In the genomic region with DNA sequence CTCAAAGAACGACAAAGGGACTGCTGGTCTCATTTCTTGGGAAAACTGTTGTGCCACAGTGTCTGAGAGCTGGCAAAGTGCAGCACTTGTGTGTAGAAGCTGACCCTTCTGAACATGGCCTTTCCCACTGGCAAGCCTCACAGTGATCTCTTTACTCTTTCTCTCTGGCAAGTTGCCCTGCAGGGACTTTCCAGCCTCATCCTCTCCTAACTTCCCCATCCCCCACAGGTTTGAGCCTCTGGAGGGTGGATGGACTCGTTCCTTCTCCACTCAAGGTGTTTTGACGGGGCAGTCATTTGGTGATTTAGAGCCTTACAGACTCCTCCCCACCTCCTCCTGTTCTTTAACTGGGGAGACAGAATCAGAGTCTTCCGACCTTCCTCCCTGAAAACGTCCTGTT, we compare ENCODE assay signal across 9 mouse cellular contexts. TPM values are rescaled to one million over a fixed set of nuclear protein-coding genes. Genes with fewer than 3 reads are reported as not detected.
DNase-seq lines count a peak whose midpoint lies in the region; ATAC-seq and TF ChIP-seq lines count a peak whose summit lies in the region.
"Had no signal": no experiment of that assay in that cellular context is flagged by ENCODE, and none has a peak within 500 bp of the region (broad histone marks: within the 10 kb centered on the region; RNA-seq: fewer than 3 reads in every experiment).

No protein-coding gene starts in this region.

- H3K27me3 ChIP-seq in limb, embryonic 13.5 days: peaks cover 36% of the 10 kb centered on the region
- peaks cover 12% of the 10 kb centered on the region for H3K27me3 ChIP-seq in stomach, embryonic 16.5 days (ENCODE audit: control insufficient read depth, insufficient read depth, low read length)

- H3K9me3 ChIP-seq in limb, embryonic 13.5 days: no peaks in the 10 kb centered on the region
- H3K9me3 ChIP-seq in stomach, embryonic 16.5 days (replicated peaks; ENCODE audit: control insufficient read depth, low read length): no peaks in the 10 kb centered on the region

- intact Hi-C loops in gastrocnemius, adult 2 months (cut with DNase I): no loop called here

- DNase-seq in gastrocnemius, adult 2 months: no peak
- DNase-seq in gastrocnemius, postnatal 4 days (ENCODE audit: low spot score in 2 of 2): no peak
- peak; percentile 34 to 43 for DNase-seq in right cerebral cortex, postnatal 10 days (ENCODE audit: low spot score in 2 of 2)
- DNase-seq in right cerebral cortex, postnatal 36 days (ENCODE audit: low spot score in 2 of 2): no peak
- DNase-seq in c-Kit-positive CD71-positive TER-119-positive erythroid progenitor cells, embryonic 14.5 days (ENCODE audit: low spot score): no peak
- DNase-seq in natural killer cell, adult 2 months (ENCODE audit: low spot score in 2 of 2): no peak

- peak overlapping the region; percentile 98 for H3K4me2 ChIP-seq in limb, embryonic 13.5 days (replicated peaks)
- peak overlapping the region; percentile 96 for H3K4me2 ChIP-seq in stomach, embryonic 16.5 days (ENCODE audit: low read depth, low read length)

- TF ChIP-seq CTCF in gastrocnemius, adult 2 months (IDR thresholded peaks at IDR 0.05): no peak

- no peaks in the 10 kb centered on the region for H3K36me3 ChIP-seq in limb, embryonic 13.5 days
- no peaks in the 10 kb centered on the region for H3K36me3 ChIP-seq in stomach, embryonic 16.5 days (ENCODE audit: control insufficient read depth, insufficient read depth, low read length)

- no peak overlapping the region for H3K27ac ChIP-seq in gastrocnemius, adult 2 months
- no peak overlapping the region for H3K27ac ChIP-seq in limb, embryonic 13.5 days
- no peak overlapping the region for H3K27ac ChIP-seq in stomach, embryonic 16.5 days (ENCODE audit: low read length)

- H3K4me3 ChIP-seq in gastrocnemius, adult 2 months: peak overlapping the region; percentile 73
- peak overlapping the region; percentile 70 for H3K4me3 ChIP-seq in limb, embryonic 13.5 days
- H3K4me3 ChIP-seq in stomach, embryonic 16.5 days (replicated peaks; ENCODE audit: low read length): peak overlapping the region; percentile 74

- WGBS in limb, embryonic 13.5 days: 16% methylated on average over 5 of the region's 5 CpGs
- 21% methylated on average over 5 of the region's 5 CpGs for WGBS in stomach, embryonic 16.5 days

- H3K4me1 ChIP-seq in limb, embryonic 13.5 days: peaks cover 5% of the 10 kb centered on the region
- H3K4me1 ChIP-seq in stomach, embryonic 16.5 days (ENCODE audit: control insufficient read depth, insufficient read depth, low read length): peaks cover 3% of the 10 kb centered on the region; the same call in 1 of the 2 replicates

- H3K9ac ChIP-seq in limb, embryonic 13.5 days: peak overlapping the region; percentile 71; the same call in 1 of the 2 replicates
- no peak overlapping the region for H3K9ac ChIP-seq in stomach, embryonic 16.5 days (ENCODE audit: low read length)

- peak; percentile 44 for ATAC-seq in limb, embryonic 13.5 days (ENCODE audit: low FRiP score, low read depth)
- ATAC-seq in stomach, embryonic 16.5 days (ENCODE audit: insufficient read depth, low FRiP score): no peak

RNA-seq across cellular contexts. Expression of gene Amph, which starts 0.3 kb away (rescaled TPM):
- total RNA-seq in gastrocnemius, adult 2 months (2021): under 1 TPM; 0.33 to 0.73 TPM
- 1 to 10 TPM; 1.5 to 1.6 TPM for total RNA-seq in gastrocnemius, postnatal 4 days (2021)
- 1.8 and 2.2 TPM in 2 replicates for polyA plus RNA-seq in limb, embryonic 13.5 days (2015; fragmentation: Nextera tagmentation; extraction: Ambion mirVana)
- 2.0 and 2.2 TPM in 2 replicates for polyA plus RNA-seq in stomach, embryonic 16.5 days (2015; fragmentation: Nextera tagmentation; extraction: Ambion mirVana)
- total RNA-seq: hematopoietic stem cell, adult 5-6 weeks had no signal

Comparison
In these comparisons a context has a peak if more than half of its experiments do, and no peak if none do; other contexts are left out.
1. DNase-seq: peak in right cerebral cortex, postnatal 10 days (2 of 2); none in gastrocnemius, adult 2 months (single experiment), gastrocnemius, postnatal 4 days (0 of 2), right cerebral cortex, postnatal 36 days (0 of 2), c-Kit-positive CD71-positive TER-119-positive erythroid progenitor cells, embryonic 14.5 days (single experiment) and natural killer cell, adult 2 months (0 of 2).
2. Peak in every context shown above with its lines, with median percentiles within 50 percentile points of each other: H3K4me3 ChIP-seq.